Mouse (Mus musculus): ENCODE results near the gene Rplp2. TPM values are rescaled to one million over a fixed set of nuclear protein-coding genes. Genes with fewer than 3 reads are reported as not detected.

The Rplp2 gene
- polyA plus RNA-seq, 1 experiment from 2014 or later, result 1,344 TPM

DNA sequence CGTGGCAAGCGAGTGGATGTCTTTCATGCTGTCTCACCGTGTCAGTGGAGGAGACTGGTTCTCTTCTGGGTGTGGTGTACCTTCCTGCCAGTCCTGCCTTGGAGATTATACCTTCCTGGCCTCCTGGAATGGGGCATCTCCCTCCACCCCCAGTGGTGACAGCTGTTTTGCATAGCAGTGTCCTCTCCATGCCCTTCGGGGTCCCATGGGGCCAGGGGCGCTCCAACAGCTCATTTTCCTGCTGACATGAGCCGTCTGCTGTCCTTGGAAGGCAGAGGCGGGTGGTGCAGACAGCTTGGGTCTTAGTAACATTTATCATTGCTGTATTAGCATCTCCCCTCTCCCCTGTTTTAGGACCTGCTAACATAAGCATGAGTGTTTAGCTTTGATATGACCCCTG, 40.0 kb downstream of the Rplp2 start:
- 71% methylated on average over 7 of the region's 7 CpGs for WGBS
- ATAC-seq (ENCODE audit: insufficient number of reproducible peaks, low FRiP score, low TSS enrichment, low read depth), result no peak

DNA sequence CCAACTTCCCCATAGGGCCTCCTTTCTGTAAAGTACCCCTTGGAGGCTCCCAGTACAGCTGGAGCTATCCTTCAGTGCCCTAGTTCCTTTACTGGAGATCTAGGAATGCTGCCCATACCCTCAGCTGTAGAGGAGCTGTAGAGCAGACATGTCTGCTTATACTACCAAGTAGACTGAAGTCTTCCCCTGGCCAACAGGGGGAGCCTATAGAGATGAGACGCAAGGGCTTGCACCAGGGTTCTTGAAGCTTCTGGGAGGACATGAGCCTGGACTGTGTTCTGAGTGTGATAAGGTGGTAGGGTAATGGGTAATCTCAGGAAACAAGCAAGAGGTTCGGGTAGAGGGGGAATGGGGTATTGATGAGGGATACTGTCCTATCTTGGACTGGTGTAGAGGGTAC, 44.0 kb downstream of the Rplp2 start:
- peaks cover 30% of the 10 kb centered on the region for H3K36me3 ChIP-seq

More for the DNA sequence above, 40.0 kb downstream of the Rplp2 start:
- Histone ChIP-seq H3K9ac (no peak overlapping the region), H3K27me3 (peaks cover 11% of the 10 kb centered on the region), H3K4me1 (peaks cover 12% of the 10 kb centered on the region), H3K4me3 (replicated peaks) (no peak overlapping the region), H3K4me2 (replicated peaks) (no peak overlapping the region), H3K36me3 (peaks cover 12% of the 10 kb centered on the region; the same call in 1 of the 2 replicates), H3K27ac (replicated peaks) (no peak overlapping the region), H3K9me3 (replicated peaks) (no peaks in the 10 kb centered on the region)

DNA sequence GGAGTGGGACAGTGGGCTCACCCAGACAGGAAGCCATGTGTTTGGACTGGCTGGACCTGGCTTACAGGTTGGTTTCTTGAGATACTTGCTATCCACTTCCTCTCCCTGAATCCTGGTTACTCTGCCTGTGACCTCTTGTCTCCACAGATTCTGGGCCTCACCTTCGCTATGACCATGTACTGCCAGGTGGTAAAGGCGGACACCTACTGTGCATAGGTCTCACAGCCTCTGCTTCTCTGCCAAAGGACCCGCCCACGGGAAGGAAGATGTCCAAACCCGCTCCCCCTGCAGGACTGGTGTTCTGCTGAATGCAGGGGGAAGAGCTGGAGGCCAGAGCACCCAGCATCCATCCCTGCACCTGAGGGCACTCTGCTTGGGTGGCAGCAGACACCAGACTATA, 45.6 kb downstream of the Rplp2 start:
- Histone ChIP-seq H3K4me3 (replicated peaks) (no peak overlapping the region), H3K27me3 (no peaks in the 10 kb centered on the region), H3K36me3 (peaks cover 30% of the 10 kb centered on the region), H3K9ac (no peak overlapping the region), H3K9me3 (replicated peaks) (no peaks in the 10 kb centered on the region), H3K4me2 (replicated peaks) (no peak overlapping the region), H3K27ac (replicated peaks) (no peak overlapping the region), H3K4me1 (no peaks in the 10 kb centered on the region)
- WGBS, result 86% methylated on average over 5 of the region's 5 CpGs
- ATAC-seq (ENCODE audit: insufficient number of reproducible peaks, low FRiP score, low TSS enrichment, low read depth), result no peak

More for the DNA sequence above, 44.0 kb downstream of the Rplp2 start:
- 86% methylated on average over 2 of the region's 2 CpGs for whole genome bisulfite sequencing
- ATAC-seq (ENCODE audit: insufficient number of reproducible peaks, low FRiP score, low TSS enrichment, low read depth), result no peak
- Histone ChIP-seq H3K9ac (no peak overlapping the region), H3K4me2 (replicated peaks) (no peak overlapping the region), H3K4me3 (replicated peaks) (no peak overlapping the region), H3K9me3 (replicated peaks) (no peaks in the 10 kb centered on the region), H3K27ac (replicated peaks) (no peak overlapping the region), H3K27me3 (no peaks in the 10 kb centered on the region), H3K4me1 (no peaks in the 10 kb centered on the region)

DNA sequence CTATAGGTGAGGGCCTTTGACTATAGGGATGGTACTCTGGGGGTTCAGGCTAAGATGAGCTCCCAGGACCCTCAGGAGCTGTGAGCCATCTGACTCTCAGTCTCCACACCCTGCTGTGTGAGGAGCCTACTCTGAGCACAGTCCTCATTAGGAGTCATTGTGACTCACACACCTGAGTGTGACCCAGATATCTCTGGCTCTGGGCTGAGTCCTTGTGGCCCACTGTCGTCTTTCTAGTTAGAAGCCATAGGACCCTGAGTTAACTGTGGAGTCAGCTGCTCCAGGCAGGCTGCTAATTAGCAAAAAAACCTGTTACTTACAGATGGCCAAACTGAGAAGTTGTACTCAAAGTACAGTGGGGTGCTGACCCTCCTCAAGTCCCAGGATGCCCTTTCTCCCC, 46.6 kb downstream of the Rplp2 start:
- no peaks in the 10 kb centered on the region for H3K9me3 ChIP-seq (replicated peaks)
- peaks cover 32% of the 10 kb centered on the region for H3K36me3 ChIP-seq
- no peaks in the 10 kb centered on the region for H3K27me3 ChIP-seq
- H3K4me1 ChIP-seq, result no peaks in the 10 kb centered on the region
- WGBS, result 88% methylated on average over 1 of the region's 1 CpGs
- no peak overlapping the region for H3K9ac ChIP-seq
- no peak overlapping the region for H3K27ac ChIP-seq (replicated peaks)
- H3K4me2 ChIP-seq (replicated peaks), result no peak overlapping the region
- no peak for ATAC-seq (ENCODE audit: insufficient number of reproducible peaks, low FRiP score, low TSS enrichment, low read depth)
- no peak overlapping the region for H3K4me3 ChIP-seq (replicated peaks)

DNA sequence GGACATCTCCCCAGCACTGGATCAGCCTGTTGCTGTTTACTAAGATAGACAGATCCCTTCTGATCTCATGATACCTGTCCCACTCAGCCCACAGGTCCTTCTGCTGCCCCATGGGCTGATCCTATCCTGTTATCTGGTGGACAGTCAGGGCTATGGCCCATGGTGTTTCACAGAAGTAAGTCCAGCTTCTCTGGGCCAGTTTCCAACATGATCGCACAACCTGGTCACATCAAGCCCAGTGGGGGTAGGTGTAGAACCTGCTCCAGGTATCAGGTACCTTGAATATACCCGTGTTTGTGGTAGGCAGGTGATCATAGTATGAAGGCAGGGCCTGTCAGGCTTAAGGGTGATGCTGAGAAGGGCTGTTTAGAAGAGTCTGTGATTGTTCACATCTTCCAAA, 48.2 kb downstream of the Rplp2 start:
- H3K9me3 ChIP-seq (replicated peaks), result no peaks in the 10 kb centered on the region
- ATAC-seq (ENCODE audit: insufficient number of reproducible peaks, low FRiP score, low TSS enrichment, low read depth), result no peak
- H3K9ac ChIP-seq, result no peak overlapping the region
- no peak overlapping the region for H3K27ac ChIP-seq (replicated peaks)
- H3K4me1 ChIP-seq, result no peaks in the 10 kb centered on the region
- H3K4me2 ChIP-seq (replicated peaks), result no peak overlapping the region
- peaks cover 41% of the 10 kb centered on the region for H3K36me3 ChIP-seq
- H3K27me3 ChIP-seq, result no peaks in the 10 kb centered on the region
- H3K4me3 ChIP-seq (replicated peaks), result no peak overlapping the region
- WGBS, result 84% methylated on average over 2 of the region's 2 CpGs

DNA sequence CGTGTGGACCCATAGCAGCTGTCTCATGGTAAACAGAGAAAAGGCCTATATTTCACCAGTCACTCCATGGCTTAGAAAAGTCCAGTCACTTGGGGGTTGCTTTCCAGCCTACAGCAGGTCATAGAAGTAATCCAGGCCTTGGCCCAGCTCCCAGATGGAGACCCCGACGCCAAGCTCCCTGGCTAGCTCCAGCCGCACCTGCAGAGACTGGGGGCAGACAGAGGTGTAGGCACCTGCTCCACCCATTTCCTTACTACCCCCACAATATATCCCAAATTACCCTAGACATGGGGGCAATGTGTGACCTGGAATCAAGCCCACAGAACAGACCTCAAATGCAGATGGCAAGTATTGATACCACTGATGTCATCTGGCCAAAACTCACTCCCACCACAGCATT, 48.8 kb downstream of the Rplp2 start:
- Histone ChIP-seq H3K4me3 (replicated peaks) (no peak overlapping the region), H3K36me3 (peaks cover 40% of the 10 kb centered on the region), H3K27ac (replicated peaks) (no peak overlapping the region), H3K4me2 (replicated peaks) (no peak overlapping the region), H3K4me1 (no peaks in the 10 kb centered on the region), H3K9me3 (replicated peaks) (no peaks in the 10 kb centered on the region), H3K27me3 (no peaks in the 10 kb centered on the region), H3K9ac (no peak overlapping the region)
- ATAC-seq (ENCODE audit: insufficient number of reproducible peaks, low FRiP score, low TSS enrichment, low read depth), result no peak
- 87% methylated on average over 4 of the region's 4 CpGs for WGBS

DNA sequence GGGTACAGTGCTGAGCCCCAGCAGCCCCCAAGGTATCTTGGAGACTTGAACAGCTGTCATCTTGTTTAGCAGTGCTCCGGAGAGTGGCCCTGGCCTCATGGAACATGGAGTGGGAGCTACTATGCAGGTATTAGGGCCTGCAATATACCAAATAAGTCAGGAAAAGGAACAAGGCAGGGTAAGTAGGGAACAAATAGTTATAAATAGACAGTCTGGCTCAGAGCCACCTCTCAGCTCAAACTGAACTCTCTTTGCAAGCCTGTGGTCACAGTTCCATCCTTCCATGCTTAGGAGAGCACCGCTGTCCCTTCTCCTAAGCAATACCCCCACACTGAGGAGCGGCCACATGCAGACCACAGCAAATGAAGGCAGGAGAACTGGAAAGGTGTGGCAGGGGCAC, 50.4 kb downstream of the Rplp2 start:
- WGBS, result 86% methylated on average over 3 of the region's 3 CpGs
- Histone ChIP-seq H3K27ac (replicated peaks) (no peak overlapping the region), H3K4me3 (replicated peaks) (no peak overlapping the region), H3K4me2 (replicated peaks) (no peak overlapping the region), H3K9ac (no peak overlapping the region), H3K9me3 (replicated peaks) (no peaks in the 10 kb centered on the region), H3K36me3 (peaks cover 37% of the 10 kb centered on the region), H3K27me3 (no peaks in the 10 kb centered on the region), H3K4me1 (no peaks in the 10 kb centered on the region)
- ATAC-seq (ENCODE audit: insufficient number of reproducible peaks, low FRiP score, low TSS enrichment, low read depth), result no peak

Other genes starting within 250 kb of the Rplp2 start
- gene Lmntd2, start 233.3 kb upstream of the Rplp2 start, polyA plus RNA-seq (2015; fragmentation: Nextera tagmentation; extraction: Ambion mirVana), result 2.3 and 3.6 TPM in 2 replicates
- 55.3 and 56.3 TPM in 2 replicates for gene Rassf7, start 231.5 kb upstream of the Rplp2 start, polyA plus RNA-seq (2015; fragmentation: Nextera tagmentation; extraction: Ambion mirVana)
- 68.7 and 73.2 TPM in 2 replicates for gene Phrf1, start 218.6 kb upstream of the Rplp2 start, polyA plus RNA-seq (2015; fragmentation: Nextera tagmentation; extraction: Ambion mirVana)
- gene Irf7, start 180.9 kb upstream of the Rplp2 start, polyA plus RNA-seq (2015; fragmentation: Nextera tagmentation; extraction: Ambion mirVana), result 4.1 and 5.1 TPM in 2 replicates
- 0.19 TPM in 1 of 2 replicates, not detected in the other for gene Cdhr5, start 170.6 kb upstream of the Rplp2 start, polyA plus RNA-seq (2015; fragmentation: Nextera tagmentation; extraction: Ambion mirVana)
- gene Sct, start 168.2 kb upstream of the Rplp2 start, polyA plus RNA-seq (2015; fragmentation: Nextera tagmentation; extraction: Ambion mirVana), result 5.3 TPM in 2 replicates
- gene Drd4, start 155.4 kb upstream of the Rplp2 start, polyA plus RNA-seq (2015; fragmentation: Nextera tagmentation; extraction: Ambion mirVana), result 0.76 and 1.1 TPM in 2 replicates
- gene Deaf1, start 119.7 kb upstream of the Rplp2 start, polyA plus RNA-seq (2015; fragmentation: Nextera tagmentation; extraction: Ambion mirVana), result 73.5 and 82.0 TPM in 2 replicates
- gene Tmem80, start 119.6 kb upstream of the Rplp2 start, polyA plus RNA-seq (2015; fragmentation: Nextera tagmentation; extraction: Ambion mirVana), result 42.2 and 47.4 TPM in 2 replicates
- gene Eps8l2, start 108.5 kb upstream of the Rplp2 start, polyA plus RNA-seq (2015; fragmentation: Nextera tagmentation; extraction: Ambion mirVana), result 36.1 and 40.5 TPM in 2 replicates
- 278 and 280 TPM in 2 replicates for gene Taldo1, start 55.2 kb upstream of the Rplp2 start, polyA plus RNA-seq (2015; fragmentation: Nextera tagmentation; extraction: Ambion mirVana)
- gene Gatd1, start 33.2 kb upstream of the Rplp2 start, polyA plus RNA-seq (2015; fragmentation: Nextera tagmentation; extraction: Ambion mirVana), result 63.8 and 67.6 TPM in 2 replicates
- 3.1 and 5.3 TPM in 2 replicates for gene Cend1, start 17.9 kb upstream of the Rplp2 start, polyA plus RNA-seq (2015; fragmentation: Nextera tagmentation; extraction: Ambion mirVana)
- 29.3 and 30.9 TPM in 2 replicates for gene Slc25a22, start 9.5 kb upstream of the Rplp2 start, polyA plus RNA-seq (2015; fragmentation: Nextera tagmentation; extraction: Ambion mirVana)
- gene Pidd1, start 3.3 kb upstream of the Rplp2 start, polyA plus RNA-seq (2015; fragmentation: Nextera tagmentation; extraction: Ambion mirVana), result 13.5 and 14.7 TPM in 2 replicates
- 22.2 and 27.9 TPM in 2 replicates for gene Pnpla2, start 7.8 kb downstream of the Rplp2 start, polyA plus RNA-seq (2015; fragmentation: Nextera tagmentation; extraction: Ambion mirVana)
- 21.6 and 26.9 TPM in 2 replicates for gene Cracr2b, start 13.7 kb downstream of the Rplp2 start, polyA plus RNA-seq (2015; fragmentation: Nextera tagmentation; extraction: Ambion mirVana)
- gene Cd151, start 20.0 kb downstream of the Rplp2 start, polyA plus RNA-seq (2015; fragmentation: Nextera tagmentation; extraction: Ambion mirVana), result 23.9 and 26.5 TPM in 2 replicates
- 63.9 and 66.4 TPM in 2 replicates for gene Polr2l, start 27.8 kb downstream of the Rplp2 start, polyA plus RNA-seq (2015; fragmentation: Nextera tagmentation; extraction: Ambion mirVana)
- 60.8 and 67.9 TPM in 2 replicates for gene Tspan4, start 27.9 kb downstream of the Rplp2 start, polyA plus RNA-seq (2015; fragmentation: Nextera tagmentation; extraction: Ambion mirVana)
- gene Chid1, start 92.5 kb downstream of the Rplp2 start, polyA plus RNA-seq (2015; fragmentation: Nextera tagmentation; extraction: Ambion mirVana), result 43.9 and 47.3 TPM in 2 replicates
- 77.0 and 81.9 TPM in 2 replicates for gene Ap2a2, start 114.8 kb downstream of the Rplp2 start, polyA plus RNA-seq (2015; fragmentation: Nextera tagmentation; extraction: Ambion mirVana)
- 0.21 and 0.22 TPM in 2 replicates for gene Muc6, start 207.9 kb downstream of the Rplp2 start, polyA plus RNA-seq (2015; fragmentation: Nextera tagmentation; extraction: Ambion mirVana)
- gene Muc2, start 243.0 kb downstream of the Rplp2 start, polyA plus RNA-seq (2015; fragmentation: Nextera tagmentation; extraction: Ambion mirVana), result 1.3 and 2.0 TPM in 2 replicates